Mouse (Mus musculus) midbrain, embryonic 10.5 days (tissue): ENCODE data around the gene Ell2. TPM values are rescaled to one million over a fixed set of nuclear protein-coding genes. Genes with fewer than 3 reads are reported as not detected.

Source experiments
- DNase-seq: peaks from one replicate; pipeline ENCODE4 v3.0.0-alpha.2; 2017; ENCODE audit warnings: low spot score
- H3K27ac ChIP-seq: fragments of 300-500 bp; sonication (generic); replicated peaks from 2 replicates; pipeline ENCODE4 v1.5.1; 2016; ENCODE audit warnings: mild to moderate bottlenecking
- H3K27me3 ChIP-seq: fragments of 300-500 bp; sonication (generic); 2 replicates; pipeline ENCODE4 v1.6.1; 2016; ENCODE audit warnings: low read depth, mild to moderate bottlenecking; ENCODE audit not compliant: poor library complexity, severe bottlenecking
- H3K36me3 ChIP-seq: fragments of 300-500 bp; sonication (generic); 2 replicates; pipeline ENCODE4 v1.6.1; 2016; ENCODE audit warnings: mild to moderate bottlenecking, moderate library complexity
- H3K4me1 ChIP-seq: fragments of 300-500 bp; sonication (generic); 2 replicates; pipeline ENCODE4 v1.6.1; 2016
- H3K4me3 ChIP-seq: fragments of 300-500 bp; sonication (generic); 2 replicates; pipeline ENCODE4 v1.5.1; 2016; ENCODE audit warnings: mild to moderate bottlenecking, moderate library complexity
- H3K9me3 ChIP-seq: fragments of 300-500 bp; sonication (generic); replicated peaks from 2 replicates; pipeline ENCODE4 v1.6.1; 2016; ENCODE audit warnings: mild to moderate bottlenecking
- WGBS: fragments of 180-500 bp; shearing (Covaris S2); methylation state at CpG from one replicate; pipeline ENCODE4 v1.1.7; 2016; 5-methylcytosine and 5-hydroxymethylcytosine counted together
- polyA plus RNA-seq: library from polyadenylated mRNA; unstranded; fragments of >200 nt; fragmentation: Nextera tagmentation; extraction: Ambion mirVana; gene quantifications from 2 replicates; pipeline ENCODE4 v1.2.1, GENCODE M21; 2016

Ell2 gene
- polyA plus RNA-seq, 1 experiment from 2014 or later = 5.7 TPM

GRCm38 (mm10) chr13:75738536-75738935, 32.0 kb downstream of the Ell2 start:
- no peaks in the 10 kb centered on the region for H3K36me3 ChIP-seq
- no peak overlapping the region for H3K27ac ChIP-seq
- no peaks in the 10 kb centered on the region for H3K9me3 ChIP-seq
- no peaks in the 10 kb centered on the region for H3K27me3 ChIP-seq
- DNase-seq = no peak
- no peaks in the 10 kb centered on the region for H3K4me1 ChIP-seq
- 79% methylated on average over 6 of the region's 6 CpGs for WGBS
- H3K4me3 ChIP-seq = no peak overlapping the region

- no peak for DNase-seq
Observed at GRCm38 (mm10) chr13:75738957-75739356, 32.4 kb downstream of the Ell2 start.

GRCm38 (mm10) chr13:75740018-75740417, 33.5 kb downstream of the Ell2 start:
- no peaks in the 10 kb centered on the region for H3K9me3 ChIP-seq
- 85% methylated on average over 3 of the region's 3 CpGs for WGBS
- no peak overlapping the region for H3K4me3 ChIP-seq

More at GRCm38 (mm10) chr13:75738957-75739356, 32.4 kb downstream of the Ell2 start:
- Histone ChIP-seq H3K27ac (no peak overlapping the region), H3K36me3 (no peaks in the 10 kb centered on the region), H3K9me3 (no peaks in the 10 kb centered on the region), H3K27me3 (no peaks in the 10 kb centered on the region), H3K4me1 (no peaks in the 10 kb centered on the region), H3K4me3 (no peak overlapping the region)
- 83% methylated on average over 3 of the region's 3 CpGs for WGBS

GRCm38 (mm10) chr13:75741119-75741518, 34.6 kb downstream of the Ell2 start:
- DNase-seq = no peak
- 88% methylated on average over 3 of the region's 3 CpGs for WGBS
- Histone ChIP-seq H3K4me3 (no peak overlapping the region), H3K27me3 (no peaks in the 10 kb centered on the region), H3K9me3 (no peaks in the 10 kb centered on the region), H3K4me1 (no peaks in the 10 kb centered on the region), H3K36me3 (no peaks in the 10 kb centered on the region), H3K27ac (no peak overlapping the region)

More at GRCm38 (mm10) chr13:75740018-75740417, 33.5 kb downstream of the Ell2 start:
- no peaks in the 10 kb centered on the region for H3K4me1 ChIP-seq
- no peaks in the 10 kb centered on the region for H3K36me3 ChIP-seq
- H3K27me3 ChIP-seq = no peaks in the 10 kb centered on the region
- H3K27ac ChIP-seq = no peak overlapping the region
- DNase-seq = no peak

GRCm38 (mm10) chr13:75741736-75742729, 35.5 kb downstream of the Ell2 start:
- no peak overlapping the region for H3K4me3 ChIP-seq
- no peaks in the 10 kb centered on the region for H3K27me3 ChIP-seq
- H3K9me3 ChIP-seq = no peaks in the 10 kb centered on the region
- no peak overlapping the region for H3K27ac ChIP-seq
- H3K36me3 ChIP-seq = no peaks in the 10 kb centered on the region
- no peak for DNase-seq
- H3K4me1 ChIP-seq = no peaks in the 10 kb centered on the region
- 92% methylated on average over 12 of the region's 12 CpGs for WGBS

- no peak overlapping the region for H3K27ac ChIP-seq
- H3K36me3 ChIP-seq = no peaks in the 10 kb centered on the region
- H3K9me3 ChIP-seq = no peaks in the 10 kb centered on the region
- H3K4me3 ChIP-seq = no peak overlapping the region
- H3K4me1 ChIP-seq = no peaks in the 10 kb centered on the region
- no peak for DNase-seq
- WGBS = 95% methylated on average over 3 of the region's 3 CpGs
- H3K27me3 ChIP-seq = no peaks in the 10 kb centered on the region
Observed at GRCm38 (mm10) chr13:75742970-75743369, 36.4 kb downstream of the Ell2 start.

GRCm38 (mm10) chr13:75744065-75744464, 37.5 kb downstream of the Ell2 start:
- H3K36me3 ChIP-seq = no peaks in the 10 kb centered on the region
- H3K4me1 ChIP-seq = no peaks in the 10 kb centered on the region
- no peak for DNase-seq
- no peaks in the 10 kb centered on the region for H3K27me3 ChIP-seq
- WGBS = 89% methylated on average over 4 of the region's 4 CpGs
- H3K9me3 ChIP-seq = no peaks in the 10 kb centered on the region
- no peak overlapping the region for H3K4me3 ChIP-seq
- H3K27ac ChIP-seq = no peak overlapping the region

- H3K36me3 ChIP-seq = no peaks in the 10 kb centered on the region
- no peak overlapping the region for H3K4me3 ChIP-seq
- no peaks in the 10 kb centered on the region for H3K4me1 ChIP-seq
- DNase-seq = no peak
- H3K9me3 ChIP-seq = no peaks in the 10 kb centered on the region
- H3K27me3 ChIP-seq = no peaks in the 10 kb centered on the region
- H3K27ac ChIP-seq = no peak overlapping the region
Observed at GRCm38 (mm10) chr13:75745328-75745727, 38.8 kb downstream of the Ell2 start.

GRCm38 (mm10) chr13:75747265-75747664, 40.7 kb downstream of the Ell2 start:
- DNase-seq = no peak
- no peaks in the 10 kb centered on the region for H3K27me3 ChIP-seq
- H3K36me3 ChIP-seq = no peaks in the 10 kb centered on the region
- H3K9me3 ChIP-seq = no peaks in the 10 kb centered on the region
- H3K4me1 ChIP-seq = no peaks in the 10 kb centered on the region
- H3K4me3 ChIP-seq = no peak overlapping the region
- 82% methylated on average over 3 of the region's 3 CpGs for WGBS
- H3K27ac ChIP-seq = no peak overlapping the region

GRCm38 (mm10) chr13:75748685-75749084, 42.1 kb downstream of the Ell2 start:
- 92% methylated on average over 7 of the region's 7 CpGs for WGBS
- no peak overlapping the region for H3K27ac ChIP-seq
- H3K4me1 ChIP-seq = no peaks in the 10 kb centered on the region
- H3K36me3 ChIP-seq = no peaks in the 10 kb centered on the region
- no peaks in the 10 kb centered on the region for H3K27me3 ChIP-seq
- H3K9me3 ChIP-seq = no peaks in the 10 kb centered on the region
- no peak overlapping the region for H3K4me3 ChIP-seq
- DNase-seq = no peak

- no peaks in the 10 kb centered on the region for H3K27me3 ChIP-seq
- DNase-seq = no peak
- H3K4me1 ChIP-seq = no peaks in the 10 kb centered on the region
- WGBS = 65% methylated on average over 2 of the region's 2 CpGs
- no peak overlapping the region for H3K27ac ChIP-seq
- H3K4me3 ChIP-seq = no peak overlapping the region
- no peaks in the 10 kb centered on the region for H3K9me3 ChIP-seq
- H3K36me3 ChIP-seq = no peaks in the 10 kb centered on the region
Observed at GRCm38 (mm10) chr13:75750785-75751184, 44.2 kb downstream of the Ell2 start.

- no peaks in the 10 kb centered on the region; the same call in 1 of the 2 replicates for H3K36me3 ChIP-seq
- H3K4me3 ChIP-seq = no peak overlapping the region
- 95% methylated on average over 5 of the region's 5 CpGs for WGBS
- H3K27ac ChIP-seq = no peak overlapping the region
- no peak for DNase-seq
- H3K27me3 ChIP-seq = no peaks in the 10 kb centered on the region
- no peaks in the 10 kb centered on the region for H3K9me3 ChIP-seq
- H3K4me1 ChIP-seq = no peaks in the 10 kb centered on the region
Observed at GRCm38 (mm10) chr13:75752216-75752938, 45.8 kb downstream of the Ell2 start.

GRCm38 (mm10) chr13:75754398-75754797, 47.8 kb downstream of the Ell2 start:
- 94% methylated on average over 5 of the region's 5 CpGs for WGBS

More at GRCm38 (mm10) chr13:75754398-75754797, 47.8 kb downstream of the Ell2 start:
- no peaks in the 10 kb centered on the region for H3K9me3 ChIP-seq
- H3K27ac ChIP-seq = no peak overlapping the region
- no peaks in the 10 kb centered on the region for H3K4me1 ChIP-seq
- no peak overlapping the region for H3K4me3 ChIP-seq
- DNase-seq = no peak
- no peaks in the 10 kb centered on the region for H3K27me3 ChIP-seq
- no peaks in the 10 kb centered on the region; the same call in 1 of the 2 replicates for H3K36me3 ChIP-seq
